Mouse (Mus musculus) olfactory bulb, adult 2 months (tissue): ENCODE data around the gene Gm36864.
"Not testable (repeated sequence)": the region's sequence is repeated elsewhere in the genome, so short reads cannot be mapped to it uniquely, and the experiment has no call there.

Experiments used
- CTCF ChIP-seq: fragments of 200-500 bp; IDR thresholded peaks from 2 replicates; pipeline ENCODE4 v1.5.1; 2012; ENCODE audit warnings: low read depth, mild to moderate bottlenecking, low read length, moderate library complexity; ENCODE audit not compliant: insufficient read depth
- POLR2A ChIP-seq: fragments of 200-500 bp; IDR thresholded peaks from 2 replicates; pipeline ENCODE4 v1.6.1; 2012; ENCODE audit warnings: mild to moderate bottlenecking, low read depth, low read length, moderate library complexity; ENCODE audit not compliant: insufficient read depth

GRCm38 (mm10) chr7:44222335-44222734, 13.6 kb upstream of the Gm36864 start:
- TF ChIP-seq CTCF, POLR2A: not testable (repeated sequence)
